Mouse (Mus musculus) central nervous system, embryonic 11.5 days (tissue): ENCODE data around the gene Itsn1. TPM values are rescaled to one million over a fixed set of nuclear protein-coding genes. Genes with fewer than 3 reads are reported as not detected.

Experiments used
- polyA plus RNA-seq: library from polyadenylated mRNA; depleted of rRNA; stranded (reverse); fragments of >200 nt; gene quantifications from 2 replicates; pipeline ENCODE4 v1.2.3, GENCODE M21; 2012; rRNA removed

The Itsn1 gene
- 70.3 and 260 TPM in 2 replicates for polyA plus RNA-seq

DNA sequence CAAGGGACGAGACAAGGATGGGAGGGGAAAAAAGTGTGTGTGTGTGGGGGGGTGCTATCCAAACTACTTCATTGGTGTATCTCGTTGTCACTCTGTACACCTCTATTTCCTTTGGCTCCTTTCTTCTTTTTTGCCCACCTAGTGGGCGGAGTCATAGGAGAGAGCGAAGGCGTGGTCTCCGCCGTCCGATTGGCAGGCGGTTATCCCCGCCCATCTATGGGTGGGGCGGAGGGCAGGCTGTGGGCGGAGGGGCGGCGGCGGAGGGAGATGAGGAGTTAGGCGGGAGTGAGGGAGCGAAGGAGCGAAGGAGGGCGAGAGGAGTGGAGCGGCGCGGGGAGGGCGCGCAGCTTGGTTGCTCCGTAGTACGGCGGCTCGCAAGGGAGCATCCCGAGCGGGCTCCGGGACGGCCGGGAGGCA lies at the start of gene Itsn1:
Itsn1 (plus strand) TSS at position 216 of the 417 bp plus-strand sequence.

DNA sequence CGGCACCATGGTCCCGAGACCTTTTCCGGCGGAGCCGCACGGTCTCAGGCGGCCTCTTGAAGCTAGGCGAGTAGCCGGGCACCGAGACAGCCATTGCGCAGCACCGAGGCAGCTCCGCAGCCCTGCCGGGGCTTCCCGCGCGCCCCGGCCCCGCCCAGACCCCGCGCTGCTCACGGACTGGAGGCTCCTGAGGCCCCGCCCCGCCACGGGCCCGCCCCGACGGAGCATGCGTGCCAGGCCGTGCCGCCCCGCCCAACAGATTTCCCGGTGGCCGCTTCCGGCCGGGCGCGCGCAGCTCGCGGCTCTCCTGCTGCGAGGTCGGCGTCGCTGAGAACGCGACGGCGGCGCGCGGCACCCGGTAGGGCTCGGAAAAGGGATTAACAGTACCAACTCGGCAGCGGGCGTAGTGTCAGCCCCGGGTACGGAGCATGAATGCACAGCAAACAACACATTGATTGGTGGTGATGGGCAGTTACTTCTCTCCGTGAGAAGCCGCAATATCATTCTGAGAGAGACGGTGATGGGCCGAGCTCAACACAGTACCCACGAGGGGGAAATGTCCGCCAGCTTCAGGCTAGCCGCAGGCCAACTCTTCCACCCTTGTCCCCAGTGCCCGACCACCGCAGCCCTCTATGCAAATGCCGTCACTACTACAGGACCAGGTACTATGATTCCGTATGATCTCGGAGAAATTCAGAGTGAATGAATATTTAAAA lies 40.3 kb upstream of the Itsn1 start, which contains the start of gene Donson:
Donson (minus strand) TSS at position 152 of the 716 bp plus-strand sequence.

DNA sequence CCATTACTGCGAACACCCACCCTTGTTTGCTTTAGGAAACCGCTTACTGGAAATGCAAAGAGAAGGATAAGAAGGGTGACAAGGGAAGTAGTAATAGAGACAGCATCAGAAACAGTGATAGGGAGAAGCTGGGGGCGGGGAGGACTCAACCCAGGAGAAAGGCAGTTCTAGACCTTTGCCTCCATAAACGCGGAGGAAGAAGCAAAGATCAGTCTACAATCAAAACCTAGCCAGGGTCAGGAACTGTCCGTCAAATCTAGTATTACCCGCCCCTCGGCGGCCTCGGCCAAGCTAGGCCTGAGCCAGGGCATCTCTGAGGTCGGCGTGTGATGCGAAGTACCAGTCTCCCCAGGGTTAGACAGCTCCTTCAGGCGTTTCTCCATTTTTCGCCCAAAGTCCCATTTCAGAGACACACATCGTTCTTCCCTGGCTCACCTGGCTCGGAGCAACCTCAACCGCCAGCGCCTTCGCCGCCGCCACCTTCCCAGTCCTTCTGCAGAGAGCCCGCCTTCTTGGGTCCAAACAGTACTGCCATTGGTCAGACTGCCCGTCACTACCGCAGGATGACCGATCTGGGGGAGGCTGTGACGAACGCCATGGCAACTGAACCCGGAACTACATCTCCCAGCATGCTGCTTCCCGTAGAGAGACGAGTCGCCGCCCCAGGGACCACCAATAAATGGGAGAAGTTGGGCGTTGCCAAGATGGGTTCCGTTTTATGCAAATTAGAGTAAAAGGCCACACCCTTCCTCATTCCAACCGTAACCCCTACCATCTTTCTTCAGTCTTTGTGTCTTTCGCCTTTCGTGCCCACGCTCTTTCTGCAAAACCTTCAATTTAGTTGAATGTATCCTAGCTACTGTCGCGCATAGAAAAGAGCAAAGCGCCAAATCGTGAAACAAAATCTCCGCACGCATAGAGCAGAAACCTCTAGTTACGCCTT lies 687 bp upstream of the Itsn1 start, which contains the start of gene Cryzl1:
Cryzl1 (minus strand) TSS at position 853 of the 943 bp plus-strand sequence.

Other genes with a start within 250 kb of the Itsn1 start
- gene Ifnar1, start 244.0 kb upstream of the Itsn1 start, polyA plus RNA-seq, result 33.8 and 44.2 TPM in 2 replicates
- 11.3 and 17.4 TPM in 2 replicates for gene Ifngr2, start 182.2 kb upstream of the Itsn1 start, polyA plus RNA-seq
- 14.7 and 24.9 TPM in 2 replicates for gene Tmem50b, start 131.5 kb upstream of the Itsn1 start, polyA plus RNA-seq
- gene Dnajc28, start 110.3 kb upstream of the Itsn1 start, polyA plus RNA-seq, result 3.8 TPM in 2 replicates
- 80.4 and 154 TPM in 2 replicates for gene Gart, start 82.3 kb upstream of the Itsn1 start, polyA plus RNA-seq
- 360 and 423 TPM in 2 replicates for gene Son, start 81.8 kb upstream of the Itsn1 start, polyA plus RNA-seq
- 39.8 and 43.0 TPM in 2 replicates for gene Donson, start 40.5 kb upstream of the Itsn1 start, polyA plus RNA-seq
- 45.1 and 53.1 TPM in 2 replicates for gene Cryzl1, start 306 bp upstream of the Itsn1 start, polyA plus RNA-seq